Mouse (Mus musculus) urinary bladder, postnatal 36 days (tissue): ENCODE results near the gene Tlx2.

Source experiments
- DNase-seq, 2 experiments: peaks; one replicate each; pipeline ENCODE4 v3.0.0; 2022; ENCODE audit warnings: low spot score in 2 of 2, mixed read lengths in 1 of 2

Gene Tlx2

DNA sequence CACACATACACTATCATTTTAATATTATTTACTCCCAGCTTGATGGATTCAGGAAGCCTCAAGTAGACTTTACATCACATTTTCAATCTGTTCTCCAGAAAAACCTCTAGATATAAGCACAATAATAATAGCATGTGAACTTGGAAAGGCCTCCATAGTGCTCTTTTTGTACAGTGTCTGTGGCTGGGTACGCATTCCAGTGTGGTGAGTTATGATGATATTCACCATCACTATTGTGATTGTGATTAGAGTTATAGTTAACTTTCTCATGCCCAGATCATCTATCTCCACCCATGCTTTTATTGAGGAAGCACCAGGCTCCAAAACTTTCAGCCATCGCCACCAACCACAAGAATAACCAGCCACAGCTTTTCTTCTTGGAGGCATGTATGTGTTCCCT is 46.3 kb downstream of the Tlx2 start:
- no peak for DNase-seq

GRCm38 (mm10) chr6:83023008-83023407 is 47.1 kb downstream of the Tlx2 start:
- DNase-seq, result no peak

GRCm38 (mm10) chr6:83020836-83021593 is 49.1 kb downstream of the Tlx2 start:
- DNase-seq, result no peak

GRCm38 (mm10) chr6:83020121-83020520 is 50.0 kb downstream of the Tlx2 start:
- no peak for DNase-seq

DNA sequence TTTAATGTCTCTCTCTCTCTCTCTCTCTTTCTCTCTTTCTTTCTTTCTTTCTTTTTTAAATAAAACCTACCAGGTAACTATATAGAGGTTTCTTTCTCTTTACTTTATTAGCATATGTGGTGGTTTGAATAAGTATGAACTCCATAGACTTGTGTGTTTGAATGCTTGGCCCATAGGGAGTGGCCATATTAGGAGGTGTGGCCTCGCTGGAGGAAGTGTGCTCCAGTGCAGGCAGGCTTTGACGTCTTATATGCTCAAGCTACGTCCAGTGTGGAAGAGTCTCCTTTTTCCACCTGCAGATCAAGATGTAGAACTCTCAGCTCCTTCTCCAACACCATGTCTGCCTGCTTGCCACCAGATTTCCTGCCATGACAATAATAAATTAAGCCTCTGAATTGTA is 51.0 kb downstream of the Tlx2 start:
- DNase-seq, result no peak
